Mouse (Mus musculus): ENCODE results near the gene Fbxl20. TPM values are rescaled to one million over a fixed set of nuclear protein-coding genes. Genes with fewer than 3 reads are reported as not detected.

The Fbxl20 gene
- polyA plus RNA-seq, 2 experiments = 2.3 to 3.4 TPM

GRCm38 (mm10) chr11:98077086-98077485 lies 73.1 kb downstream of the Fbxl20 start:
- Histone ChIP-seq H3K9ac (replicated peaks) (no peak overlapping the region), H3K27ac (no peak overlapping the region), H3K27me3 (ENCODE audit: control insufficient read depth, insufficient read depth, low read length) (no peaks in the 10 kb centered on the region), H3K4me2 (ENCODE audit: low read depth) (no peak overlapping the region), H3K4me3 (ENCODE audit: insufficient read depth in 1 of 2, low read depth in 2 of 2, low read length in 2 of 2) (no peak overlapping the region), H3K4me1 (replicated peaks; ENCODE audit: control insufficient read depth in 2 of 2, insufficient read depth in 2 of 2, low read length in 1 of 2) (no peaks in the 10 kb centered on the region), H3K36me3 (replicated peaks; ENCODE audit: control insufficient read depth, insufficient read depth, low read depth) (no peaks in the 10 kb centered on the region), H3K9me3 (ENCODE audit: control insufficient read depth, low read length) (no peaks in the 10 kb centered on the region)
- TF ChIP-seq EP300 (IDR thresholded peaks at IDR 0.05; ENCODE audit: low read depth) (no peak), CTCF (IDR thresholded peaks at IDR 0.05; ENCODE audit: low read depth) (no peak)
- DNase-seq (ENCODE audit: low read depth in 3 of 3, low spot score in 3 of 3) (no peak), ATAC-seq (ENCODE audit: insufficient read depth) (no peak)
- 57% methylated on average over 8 of the region's 8 CpGs for WGBS (ENCODE audit: insufficient replicate concordance)

- no peak for ATAC-seq (ENCODE audit: insufficient read depth)
- TF ChIP-seq CTCF (IDR thresholded peaks at IDR 0.05; ENCODE audit: low read depth) (peak; percentile 87), EP300 (IDR thresholded peaks at IDR 0.05; ENCODE audit: low read depth) (no peak)
- no peak overlapping the region for H3K4me2 ChIP-seq (ENCODE audit: low read depth)
Observed at GRCm38 (mm10) chr11:98075195-98075808, 74.9 kb downstream of the Fbxl20 start.

GRCm38 (mm10) chr11:98073442-98073841 lies 76.8 kb downstream of the Fbxl20 start:
- H3K9ac ChIP-seq (replicated peaks) = no peak overlapping the region
- no peak overlapping the region for H3K4me2 ChIP-seq (ENCODE audit: low read depth)
- H3K4me1 ChIP-seq (replicated peaks; ENCODE audit: control insufficient read depth in 2 of 2, insufficient read depth in 2 of 2, low read length in 1 of 2) = no peaks in the 10 kb centered on the region
- H3K9me3 ChIP-seq (ENCODE audit: control insufficient read depth, low read length) = no peaks in the 10 kb centered on the region
- H3K4me3 ChIP-seq (ENCODE audit: insufficient read depth in 1 of 2, low read depth in 2 of 2, low read length in 2 of 2) = no peak overlapping the region
- ATAC-seq (ENCODE audit: insufficient read depth) (no peak), DNase-seq (ENCODE audit: low read depth in 3 of 3, low spot score in 3 of 3) (no peak)
- H3K36me3 ChIP-seq (replicated peaks; ENCODE audit: control insufficient read depth, insufficient read depth, low read depth) = no peaks in the 10 kb centered on the region
- no peak overlapping the region for H3K27ac ChIP-seq
- WGBS (ENCODE audit: insufficient replicate concordance) = 68% methylated on average over 4 of the region's 4 CpGs
- no peak for TF ChIP-seq EP300 (IDR thresholded peaks at IDR 0.05; ENCODE audit: low read depth)
- TF ChIP-seq CTCF (IDR thresholded peaks at IDR 0.05; ENCODE audit: low read depth) = no peak
- no peaks in the 10 kb centered on the region for H3K27me3 ChIP-seq (ENCODE audit: control insufficient read depth, insufficient read depth, low read length)

More at GRCm38 (mm10) chr11:98075195-98075808, 74.9 kb downstream of the Fbxl20 start:
- Histone ChIP-seq H3K4me1 (replicated peaks; ENCODE audit: control insufficient read depth in 2 of 2, insufficient read depth in 2 of 2, low read length in 1 of 2) (no peaks in the 10 kb centered on the region), H3K9ac (replicated peaks) (no peak overlapping the region), H3K9me3 (ENCODE audit: control insufficient read depth, low read length) (no peaks in the 10 kb centered on the region), H3K27ac (no peak overlapping the region), H3K27me3 (ENCODE audit: control insufficient read depth, insufficient read depth, low read length) (no peaks in the 10 kb centered on the region), H3K4me3 (ENCODE audit: insufficient read depth in 1 of 2, low read depth in 2 of 2, low read length in 2 of 2) (no peak overlapping the region), H3K36me3 (replicated peaks; ENCODE audit: control insufficient read depth, insufficient read depth, low read depth) (no peaks in the 10 kb centered on the region)
- 19% methylated on average over 13 of the region's 13 CpGs for WGBS (ENCODE audit: insufficient replicate concordance)
- DNase-seq (ENCODE audit: low read depth in 3 of 3, low spot score in 3 of 3) = peak; percentile 39 to 52 (median 51)

- Histone ChIP-seq H3K9me3 (ENCODE audit: control insufficient read depth, low read length) (no peaks in the 10 kb centered on the region), H3K27me3 (ENCODE audit: control insufficient read depth, insufficient read depth, low read length) (no peaks in the 10 kb centered on the region), H3K36me3 (replicated peaks; ENCODE audit: control insufficient read depth, insufficient read depth, low read depth) (no peaks in the 10 kb centered on the region), H3K4me2 (ENCODE audit: low read depth) (no peak overlapping the region), H3K4me1 (replicated peaks; ENCODE audit: control insufficient read depth in 2 of 2, insufficient read depth in 2 of 2, low read length in 1 of 2) (no peaks in the 10 kb centered on the region), H3K27ac (no peak overlapping the region), H3K4me3 (ENCODE audit: insufficient read depth in 1 of 2, low read depth in 2 of 2, low read length in 2 of 2) (no peak overlapping the region), H3K9ac (replicated peaks) (no peak overlapping the region)
- no peak for TF ChIP-seq CTCF (IDR thresholded peaks at IDR 0.05; ENCODE audit: low read depth)
- TF ChIP-seq EP300 (IDR thresholded peaks at IDR 0.05; ENCODE audit: low read depth) = no peak
- WGBS (ENCODE audit: insufficient replicate concordance) = 82% methylated on average over 21 of the region's 21 CpGs
- ATAC-seq (ENCODE audit: insufficient read depth) = no peak
- DNase-seq (ENCODE audit: low read depth in 3 of 3, low spot score in 3 of 3) = no peak
Observed at GRCm38 (mm10) chr11:98067255-98067654, 82.9 kb downstream of the Fbxl20 start.

- no peak for TF ChIP-seq EP300 (IDR thresholded peaks at IDR 0.05; ENCODE audit: low read depth)
- TF ChIP-seq CTCF (IDR thresholded peaks at IDR 0.05; ENCODE audit: low read depth) = no peak
- ATAC-seq (ENCODE audit: insufficient read depth) = no peak
- WGBS (ENCODE audit: insufficient replicate concordance) = 75% methylated on average over 12 of the region's 12 CpGs
- Histone ChIP-seq H3K27me3 (ENCODE audit: control insufficient read depth, insufficient read depth, low read length) (no peaks in the 10 kb centered on the region), H3K36me3 (replicated peaks; ENCODE audit: control insufficient read depth, insufficient read depth, low read depth) (no peaks in the 10 kb centered on the region), H3K4me2 (ENCODE audit: low read depth) (no peak overlapping the region), H3K27ac (no peak overlapping the region), H3K4me1 (replicated peaks; ENCODE audit: control insufficient read depth in 2 of 2, insufficient read depth in 2 of 2, low read length in 1 of 2) (no peaks in the 10 kb centered on the region), H3K4me3 (ENCODE audit: insufficient read depth in 1 of 2, low read depth in 2 of 2, low read length in 2 of 2) (no peak overlapping the region), H3K9ac (replicated peaks) (no peak overlapping the region), H3K9me3 (ENCODE audit: control insufficient read depth, low read length) (no peaks in the 10 kb centered on the region)
- DNase-seq (ENCODE audit: low read depth in 3 of 3, low spot score in 3 of 3) = no peak
Observed at GRCm38 (mm10) chr11:98066201-98066600, 84.0 kb downstream of the Fbxl20 start.
